Mouse (Mus musculus) spleen, postnatal 36 days (tissue): ENCODE results near the gene Mfn2.

Experiments
- DNase-seq, 2 experiments: peaks; one replicate each; pipeline ENCODE4 v3.0.0; 2022; ENCODE audit warnings: low spot score in 2 of 2, mixed read lengths in 1 of 2

Mfn2 gene

GRCm38 (mm10) chr4:147904313-147905089 lies at the start of gene Mfn2:
Gene Mfn2, minus strand, starts transcription at chr4:147904704.
- DNase-seq, result peak; percentile 83 to 88

GRCm38 (mm10) chr4:147953590-147953989 lies 49.1 kb upstream of the Mfn2 start:
- no peak for DNase-seq

GRCm38 (mm10) chr4:147947511-147947910 lies 43.0 kb upstream of the Mfn2 start:
- DNase-seq, result no peak

GRCm38 (mm10) chr4:147943005-147943404 lies 38.5 kb upstream of the Mfn2 start:
- no peak for DNase-seq

- DNase-seq, result peak in 1 of 2 experiments; percentile 17
Observed at GRCm38 (mm10) chr4:147941045-147942020, 36.8 kb upstream of the Mfn2 start.

- peak; percentile 83 to 88 for DNase-seq
Observed at GRCm38 (mm10) chr4:147940576-147941044, 36.1 kb upstream of the Mfn2 start, which contains the start of gene 2510039O18Rik. Gene 2510039O18Rik, plus strand, starts transcription at chr4:147940895.

- DNase-seq, result no peak
Observed at GRCm38 (mm10) chr4:147940111-147940510, 35.6 kb upstream of the Mfn2 start.

- no peak for DNase-seq
Observed at GRCm38 (mm10) chr4:147938148-147939096, 33.9 kb upstream of the Mfn2 start.

- DNase-seq, result no peak
Observed at GRCm38 (mm10) chr4:147937486-147937885, 33.0 kb upstream of the Mfn2 start.

GRCm38 (mm10) chr4:147937021-147937420 lies 32.5 kb upstream of the Mfn2 start:
- no peak for DNase-seq

- peak; percentile 77 to 79 for DNase-seq
Observed at GRCm38 (mm10) chr4:147936331-147936954, 31.9 kb upstream of the Mfn2 start, which contains the start of gene Plod1. Gene Plod1, minus strand, starts transcription at chr4:147936767.

- no peak for DNase-seq
Observed at GRCm38 (mm10) chr4:147935904-147936303, 31.4 kb upstream of the Mfn2 start.

- DNase-seq, result no peak
Observed at GRCm38 (mm10) chr4:147934611-147935010, 30.1 kb upstream of the Mfn2 start.

GRCm38 (mm10) chr4:147934134-147934533 lies 29.6 kb upstream of the Mfn2 start:
- DNase-seq, result no peak

GRCm38 (mm10) chr4:147930946-147931345 lies 26.4 kb upstream of the Mfn2 start:
- no peak for DNase-seq

- no peak for DNase-seq
Observed at GRCm38 (mm10) chr4:147928540-147928939, 24.0 kb upstream of the Mfn2 start.

GRCm38 (mm10) chr4:147928136-147928535 lies 23.6 kb upstream of the Mfn2 start:
- DNase-seq, result no peak

GRCm38 (mm10) chr4:147927705-147928104 lies 23.2 kb upstream of the Mfn2 start:
- DNase-seq, result peak in 1 of 2 experiments; percentile 28

GRCm38 (mm10) chr4:147922341-147922740 lies 17.8 kb upstream of the Mfn2 start:
- DNase-seq, result no peak

- no peak for DNase-seq
Observed at GRCm38 (mm10) chr4:147920973-147921372, 16.5 kb upstream of the Mfn2 start.
